Mouse (Mus musculus) heart, embryonic 10.5 days (tissue): ENCODE measurements around the gene Scnn1b. TPM values are rescaled to one million over a fixed set of nuclear protein-coding genes. Genes with fewer than 3 reads are reported as not detected.
A peak's percentile ranks its signal among the peaks of the same experiment; 100 is the strongest.

ENCODE experiments used
- DNase-seq: peaks from one replicate; pipeline ENCODE4 v3.0.0-alpha.2; 2017; ENCODE audit warnings: low spot score
- H3K27ac ChIP-seq: fragments of 300-500 bp; sonication (generic); 2 replicates; pipeline ENCODE4 v1.5.1; 2016; ENCODE audit warnings: mild to moderate bottlenecking
- H3K27me3 ChIP-seq: fragments of 300-500 bp; sonication (generic); 2 replicates; pipeline ENCODE4 v1.6.1; 2016; ENCODE audit warnings: mild to moderate bottlenecking; ENCODE audit not compliant: poor library complexity, insufficient read depth, severe bottlenecking
- H3K36me3 ChIP-seq: fragments of 300-500 bp; sonication (generic); 2 replicates; pipeline ENCODE4 v1.6.1; 2016; ENCODE audit warnings: mild to moderate bottlenecking, moderate library complexity
- H3K4me1 ChIP-seq: fragments of 300-500 bp; sonication (generic); 2 replicates; pipeline ENCODE4 v1.6.1; 2016; ENCODE audit warnings: mild to moderate bottlenecking
- H3K4me3 ChIP-seq: fragments of 300-500 bp; sonication (generic); 2 replicates; pipeline ENCODE4 v1.5.1; 2016; ENCODE audit warnings: mild to moderate bottlenecking, moderate library complexity
- H3K9me3 ChIP-seq: fragments of 300-500 bp; sonication (generic); 2 replicates; pipeline ENCODE4 v1.6.1; 2016; ENCODE audit warnings: mild to moderate bottlenecking, moderate library complexity
- WGBS: fragments of 180-500 bp; shearing (Covaris S2); methylation state at CpG from one replicate; pipeline ENCODE4 v1.1.7; 2016; 5-methylcytosine and 5-hydroxymethylcytosine counted together
- polyA plus RNA-seq: library from polyadenylated mRNA; unstranded; fragments of >200 nt; fragmentation: Nextera tagmentation; extraction: Ambion mirVana; gene quantifications from 2 replicates; pipeline ENCODE4 v1.2.1, GENCODE M21; 2016

Scnn1b gene
- polyA plus RNA-seq, 1 experiment from 2014 or later, result 0.30 TPM

DNA sequence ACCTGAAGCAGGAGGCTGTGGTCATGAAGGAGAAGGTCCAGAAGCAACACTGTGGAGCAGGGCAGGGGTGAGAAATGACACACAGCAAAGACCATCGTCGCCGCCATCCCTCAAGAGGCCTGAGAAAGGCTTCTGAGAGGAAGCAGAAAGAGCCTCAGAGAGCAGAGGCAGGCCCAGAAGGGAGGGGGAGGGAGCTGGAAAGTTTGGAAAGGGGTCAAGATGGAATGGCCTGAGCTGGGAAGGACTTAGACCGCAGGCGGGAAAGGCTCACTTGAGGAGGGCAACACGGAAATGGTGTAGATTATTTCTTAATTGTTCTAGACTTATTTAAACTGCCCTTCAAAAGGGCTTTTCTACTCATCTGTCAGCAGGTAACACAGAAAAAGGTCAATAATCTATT, 68.8 kb downstream of the Scnn1b start:
- Histone ChIP-seq H3K36me3 (peaks cover 27% of the 10 kb centered on the region), H3K9me3 (no peaks in the 10 kb centered on the region), H3K4me1 (peaks cover 46% of the 10 kb centered on the region), H3K27me3 (no peaks in the 10 kb centered on the region), H3K27ac (no peak overlapping the region; the same call in 1 of the 2 replicates), H3K4me3 (no peak overlapping the region)
- WGBS, result 65% methylated on average over 6 of the region's 6 CpGs
- no peak for DNase-seq

DNA sequence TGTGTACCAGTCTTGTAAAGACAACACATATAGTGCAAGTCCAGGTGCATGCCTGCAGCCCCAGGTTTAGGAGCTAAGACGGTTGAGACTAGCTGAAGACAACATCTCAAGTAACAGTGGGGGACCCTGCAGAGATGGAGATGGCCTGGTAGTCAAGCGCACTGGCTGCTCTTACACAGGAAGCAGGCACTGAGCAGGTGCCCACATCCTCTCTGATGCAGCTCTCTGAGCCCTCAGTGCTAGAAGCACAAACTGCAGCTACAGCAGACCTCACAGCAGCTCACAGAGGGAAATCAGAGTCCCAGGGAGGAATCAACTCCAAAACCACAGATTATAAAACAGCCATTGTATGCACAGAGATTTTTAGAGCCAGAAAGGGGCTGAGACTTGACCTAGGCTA, 69.5 kb downstream of the Scnn1b start:
- Histone ChIP-seq H3K9me3 (no peaks in the 10 kb centered on the region), H3K27me3 (no peaks in the 10 kb centered on the region), H3K4me3 (no peak overlapping the region), H3K27ac (no peak overlapping the region), H3K4me1 (peaks cover 53% of the 10 kb centered on the region), H3K36me3 (peaks cover 22% of the 10 kb centered on the region; the same call in 1 of the 2 replicates)
- 81% methylated on average over 2 of the region's 2 CpGs for WGBS
- DNase-seq, result no peak

DNA sequence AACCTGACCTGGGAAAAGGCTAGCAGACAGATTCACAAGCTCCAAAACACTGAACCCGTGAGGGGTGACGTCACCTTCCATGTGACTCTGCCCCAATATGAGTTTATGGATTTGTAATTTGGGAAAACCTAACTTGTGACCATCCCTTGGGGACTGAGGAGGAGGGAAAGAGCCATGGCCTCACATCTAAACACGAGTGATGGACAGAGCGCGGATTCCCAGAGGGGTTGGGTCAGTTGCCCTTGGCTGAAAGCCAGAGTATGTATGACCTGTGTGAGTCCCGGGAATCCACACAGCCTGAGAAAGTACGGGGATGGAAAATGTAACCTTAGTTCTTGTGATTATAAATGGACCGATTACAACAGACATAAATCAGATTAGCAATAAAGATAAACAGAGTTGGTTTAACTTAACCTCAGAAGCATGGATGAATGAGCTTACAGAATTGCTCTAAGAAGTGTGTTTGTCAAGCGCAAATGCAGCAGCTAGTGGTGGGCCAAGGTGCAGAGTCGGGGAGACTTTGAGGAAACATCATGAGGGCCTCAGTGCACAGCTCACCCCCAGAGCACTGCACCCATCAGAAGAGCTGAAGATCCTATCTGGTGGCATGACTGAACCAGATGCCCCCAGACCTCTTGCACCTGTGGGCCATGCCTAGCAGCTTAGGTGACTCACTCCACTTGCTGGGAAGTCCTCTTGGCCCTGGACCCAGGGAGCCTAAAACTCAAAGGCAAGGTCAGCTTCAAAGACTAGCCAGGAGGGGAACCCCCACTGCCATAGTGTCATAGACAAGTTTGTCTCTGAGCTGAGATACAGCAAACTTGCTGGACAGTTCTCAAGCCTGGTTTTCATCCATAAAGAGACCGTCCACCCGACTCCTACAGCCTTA, 71.3 kb downstream of the Scnn1b start:
- Histone ChIP-seq H3K4me1 (peaks cover 68% of the 10 kb centered on the region), H3K27ac (no peak overlapping the region), H3K4me3 (no peak overlapping the region), H3K36me3 (peaks cover 16% of the 10 kb centered on the region; the same call in 1 of the 2 replicates), H3K27me3 (no peaks in the 10 kb centered on the region), H3K9me3 (no peaks in the 10 kb centered on the region)
- WGBS, result 66% methylated on average over 12 of the region's 12 CpGs
- no peak for DNase-seq

DNA sequence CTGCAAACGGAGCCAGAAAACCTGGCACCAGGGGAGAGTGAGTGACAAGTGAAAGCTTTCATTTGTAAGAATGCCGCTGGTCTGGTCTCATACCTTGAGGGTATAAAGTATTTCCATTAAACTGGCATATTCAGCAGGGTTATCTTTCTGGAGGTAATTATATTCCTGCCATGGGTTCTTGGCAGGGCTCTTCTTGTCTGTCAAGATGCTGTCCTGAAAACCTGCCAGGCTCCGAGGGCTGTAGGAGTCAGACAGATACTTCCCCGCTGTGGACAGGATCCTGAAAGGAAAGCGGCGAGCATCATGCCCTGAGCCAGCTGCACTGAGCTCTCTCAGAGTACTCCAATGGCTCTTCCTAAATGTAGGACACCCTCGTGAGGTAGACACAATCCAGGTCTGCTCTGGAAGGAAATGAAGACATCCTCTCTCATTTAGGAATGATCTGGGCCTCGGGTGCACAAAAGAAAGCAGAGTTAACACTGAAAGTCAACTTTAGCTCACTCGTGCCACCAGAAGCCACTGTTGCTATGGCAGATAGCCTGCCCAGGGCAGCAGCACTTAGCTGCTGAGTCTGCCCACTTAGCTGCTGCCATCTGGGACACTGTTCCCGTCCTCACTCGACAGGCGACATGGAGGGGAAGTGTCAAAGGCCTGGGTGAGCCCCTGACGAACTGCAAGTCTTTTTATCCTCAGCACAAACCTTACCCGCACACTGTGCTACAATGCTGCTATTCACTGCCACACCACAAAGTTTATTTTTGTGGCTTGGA, 72.2 kb downstream of the Scnn1b start:
- Histone ChIP-seq H3K27ac (0 out of 2 replicates have a peak overlapping the region, but pooled peaks have one; percentile 36), H3K27me3 (no peaks in the 10 kb centered on the region), H3K4me3 (no peak overlapping the region), H3K9me3 (no peaks in the 10 kb centered on the region), H3K36me3 (peaks cover 13% of the 10 kb centered on the region; the same call in 1 of the 2 replicates), H3K4me1 (peaks cover 71% of the 10 kb centered on the region)
- 44% methylated on average over 14 of the region's 14 CpGs for WGBS
- no peak for DNase-seq

DNA sequence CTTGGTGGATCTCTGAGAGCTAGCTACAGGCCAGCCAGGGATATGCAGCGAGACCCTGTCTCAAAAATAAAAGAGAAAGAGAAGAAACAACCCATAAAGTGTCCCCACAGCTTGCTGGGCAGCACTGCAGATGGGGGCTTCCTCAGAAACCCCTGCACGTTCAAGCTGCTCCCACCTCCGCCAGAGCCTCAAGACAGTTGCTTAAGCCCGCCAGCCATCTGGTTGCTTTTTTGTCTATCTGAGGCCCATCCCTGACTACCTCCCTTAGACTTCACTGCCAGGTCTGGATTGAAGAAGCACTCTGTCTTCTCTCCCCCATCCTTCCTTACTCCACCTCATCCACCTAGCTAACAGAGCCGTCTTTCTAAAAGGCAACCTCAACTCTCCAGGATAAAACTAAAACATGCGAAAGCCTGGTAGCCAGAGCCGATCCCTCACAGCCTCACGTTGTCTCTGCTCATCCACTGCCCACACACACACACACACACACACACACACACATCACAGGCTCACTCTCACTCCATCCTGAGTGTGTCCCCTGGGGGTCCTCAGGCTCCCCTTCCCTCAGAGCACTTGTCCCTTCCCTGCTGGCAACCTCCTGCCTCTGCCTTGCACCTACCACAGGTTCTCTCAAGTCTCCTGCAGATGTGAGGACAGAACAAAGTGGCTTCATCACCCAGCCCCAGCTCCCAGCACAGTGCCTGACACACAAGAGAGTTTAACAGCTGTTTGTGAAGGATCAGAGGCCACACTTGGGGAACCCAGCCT, 73.5 kb downstream of the Scnn1b start:
- Histone ChIP-seq H3K27ac (0 out of 2 replicates have a peak overlapping the region, but pooled peaks have one; percentile 17), H3K4me3 (no peak overlapping the region), H3K36me3 (peaks cover 10% of the 10 kb centered on the region; the same call in 1 of the 2 replicates), H3K4me1 (peaks cover 74% of the 10 kb centered on the region), H3K9me3 (no peaks in the 10 kb centered on the region), H3K27me3 (no peaks in the 10 kb centered on the region)
- 79% methylated on average over 8 of the region's 8 CpGs for WGBS
- DNase-seq, result no peak

DNA sequence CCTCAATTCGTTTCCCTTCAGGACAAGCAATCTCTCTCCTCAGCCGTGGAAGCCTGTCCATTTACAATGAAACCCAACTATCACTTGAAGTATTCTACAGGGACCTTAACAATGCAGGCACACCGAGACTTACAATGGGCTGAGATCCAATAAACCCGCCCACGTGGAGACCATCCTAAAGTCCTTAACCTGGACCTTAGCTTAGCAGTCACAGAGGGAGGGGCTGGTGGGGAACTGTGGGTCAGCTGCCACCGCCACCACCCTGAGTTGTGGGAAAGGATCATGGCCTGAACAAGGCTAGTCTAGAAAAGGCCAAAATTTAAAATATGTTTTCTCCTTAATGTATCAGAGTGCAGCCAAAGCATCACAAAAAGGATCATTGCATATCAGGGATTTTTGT, 74.4 kb downstream of the Scnn1b start:
- WGBS, result 65% methylated on average over 6 of the region's 6 CpGs
- Histone ChIP-seq H3K9me3 (no peaks in the 10 kb centered on the region), H3K27me3 (no peaks in the 10 kb centered on the region), H3K27ac (no peak overlapping the region), H3K36me3 (peaks cover 15% of the 10 kb centered on the region; the same call in 1 of the 2 replicates), H3K4me3 (no peak overlapping the region), H3K4me1 (peaks cover 70% of the 10 kb centered on the region)
- DNase-seq, result no peak

DNA sequence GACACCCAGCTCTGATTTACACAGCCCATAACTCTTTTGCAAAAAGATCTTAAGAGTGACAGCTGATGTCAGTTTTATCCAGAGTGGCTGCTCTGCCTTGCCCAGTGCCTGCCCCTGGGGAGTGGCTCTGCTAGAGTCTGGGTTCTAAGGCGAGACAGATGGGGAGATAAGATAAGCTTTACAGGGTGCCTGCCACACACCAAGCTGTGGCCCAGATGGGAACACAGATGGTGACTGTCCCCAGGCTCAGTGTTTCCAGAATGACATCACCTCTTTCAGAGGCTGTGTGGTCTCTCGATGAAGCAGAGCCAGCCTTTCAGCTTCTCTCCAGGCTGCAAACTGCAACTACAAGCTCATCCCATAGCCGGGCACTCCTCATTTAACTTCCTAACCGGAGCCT, 74.9 kb downstream of the Scnn1b start:
- H3K9me3 ChIP-seq, result no peaks in the 10 kb centered on the region
- H3K27ac ChIP-seq, result no peak overlapping the region
- H3K36me3 ChIP-seq, result peaks cover 15% of the 10 kb centered on the region; the same call in 1 of the 2 replicates
- no peak for DNase-seq
- no peaks in the 10 kb centered on the region for H3K27me3 ChIP-seq
- WGBS, result 26% methylated on average over 4 of the region's 4 CpGs
- H3K4me1 ChIP-seq, result peaks cover 70% of the 10 kb centered on the region
- H3K4me3 ChIP-seq, result no peak overlapping the region

DNA sequence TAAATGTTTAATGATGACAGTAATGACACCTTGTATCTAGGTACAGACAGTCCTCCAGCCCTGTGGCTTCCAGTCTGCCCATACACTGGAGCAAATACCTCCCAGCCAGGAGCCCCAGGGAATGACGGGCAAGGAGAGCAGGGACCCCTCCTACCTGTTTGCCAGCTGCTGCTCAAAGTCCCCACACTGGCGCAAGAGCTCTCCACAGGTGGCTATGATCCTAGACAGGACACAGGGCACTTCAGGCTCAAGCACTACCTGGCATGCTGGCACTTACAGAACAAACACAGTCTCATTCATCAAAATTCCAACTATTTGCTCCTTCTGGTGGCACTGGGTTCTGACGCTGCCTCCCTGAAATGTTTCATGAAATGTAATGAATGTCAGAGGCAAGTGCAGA, 76.2 kb downstream of the Scnn1b start:
- no peak for DNase-seq
- H3K9me3 ChIP-seq, result no peaks in the 10 kb centered on the region
- H3K4me3 ChIP-seq, result no peak overlapping the region
- 60% methylated on average over 3 of the region's 3 CpGs for WGBS
- no peak overlapping the region for H3K27ac ChIP-seq
- peaks cover 7% of the 10 kb centered on the region; the same call in 1 of the 2 replicates for H3K36me3 ChIP-seq
- H3K27me3 ChIP-seq, result no peaks in the 10 kb centered on the region
- H3K4me1 ChIP-seq, result peaks cover 63% of the 10 kb centered on the region

DNA sequence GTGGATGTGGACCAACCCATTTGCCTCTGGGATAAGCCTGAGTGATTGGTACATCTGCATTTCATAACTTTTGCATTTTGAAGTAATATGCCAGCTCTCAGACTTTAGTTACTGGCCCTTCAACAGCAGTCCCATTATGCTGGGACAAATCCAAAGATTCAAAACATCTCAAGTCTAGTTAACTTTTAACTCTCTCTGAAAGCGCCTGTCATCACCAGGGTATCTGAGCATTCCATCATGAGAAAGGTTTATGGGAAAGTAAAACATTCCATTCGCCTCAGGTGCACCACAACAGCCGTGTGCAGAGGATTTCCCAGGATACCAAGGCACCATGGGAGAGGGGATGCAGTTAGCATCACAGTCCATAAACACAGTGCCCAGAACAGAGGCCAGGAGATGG, 76.8 kb downstream of the Scnn1b start:
- DNase-seq, result no peak
- no peaks in the 10 kb centered on the region for H3K9me3 ChIP-seq
- 81% methylated on average over 3 of the region's 3 CpGs for WGBS
- no peak overlapping the region for H3K4me3 ChIP-seq
- no peak overlapping the region for H3K27ac ChIP-seq
- H3K4me1 ChIP-seq, result peaks cover 57% of the 10 kb centered on the region
- peaks cover 7% of the 10 kb centered on the region; the same call in 1 of the 2 replicates for H3K36me3 ChIP-seq
- H3K27me3 ChIP-seq, result no peaks in the 10 kb centered on the region

DNA sequence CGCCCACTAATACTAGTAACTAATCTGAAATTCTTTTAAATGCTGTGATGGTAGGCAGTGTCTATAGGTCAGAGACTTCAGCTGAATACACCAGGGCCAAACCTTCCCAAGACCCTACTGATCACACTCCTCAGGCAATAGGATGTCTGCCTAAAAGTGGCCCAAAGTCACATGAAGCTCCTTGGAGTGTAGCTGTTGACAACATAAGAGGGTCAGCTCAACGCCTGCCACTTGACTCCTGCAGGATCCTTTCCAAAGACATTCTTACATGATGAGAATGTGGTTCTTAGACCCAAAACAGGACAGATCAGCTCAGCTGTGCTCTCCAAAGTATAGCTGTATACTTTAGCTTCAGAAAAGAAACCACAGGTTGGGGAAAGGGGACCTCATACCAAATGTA, 77.5 kb downstream of the Scnn1b start:
- no peak overlapping the region for H3K4me3 ChIP-seq
- H3K36me3 ChIP-seq, result peaks cover 7% of the 10 kb centered on the region; the same call in 1 of the 2 replicates
- WGBS, result 68% methylated on average over 2 of the region's 2 CpGs
- no peak overlapping the region for H3K27ac ChIP-seq
- no peak for DNase-seq
- H3K9me3 ChIP-seq, result no peaks in the 10 kb centered on the region
- peaks cover 49% of the 10 kb centered on the region for H3K4me1 ChIP-seq
- H3K27me3 ChIP-seq, result no peaks in the 10 kb centered on the region

DNA sequence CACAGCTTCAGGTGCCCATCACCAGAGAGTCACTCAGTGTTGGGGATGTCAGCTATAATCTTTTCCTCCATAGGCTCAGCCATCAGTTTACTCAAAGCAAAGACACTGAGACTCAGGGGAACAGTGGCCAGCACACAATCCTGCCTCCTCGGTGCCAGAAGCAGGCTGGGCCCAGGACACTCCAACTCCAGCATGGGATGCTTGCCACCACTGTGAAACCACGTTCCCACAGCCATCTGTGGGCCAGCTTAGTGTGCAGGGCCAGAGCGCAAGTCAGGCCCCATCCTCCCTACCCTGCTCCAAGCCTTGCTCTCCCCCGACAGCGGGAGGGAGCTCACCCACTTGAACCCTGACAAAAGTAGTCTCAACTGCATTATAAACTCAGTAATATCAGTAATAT, 81.4 kb downstream of the Scnn1b start:
- H3K4me3 ChIP-seq, result no peak overlapping the region

DNA sequence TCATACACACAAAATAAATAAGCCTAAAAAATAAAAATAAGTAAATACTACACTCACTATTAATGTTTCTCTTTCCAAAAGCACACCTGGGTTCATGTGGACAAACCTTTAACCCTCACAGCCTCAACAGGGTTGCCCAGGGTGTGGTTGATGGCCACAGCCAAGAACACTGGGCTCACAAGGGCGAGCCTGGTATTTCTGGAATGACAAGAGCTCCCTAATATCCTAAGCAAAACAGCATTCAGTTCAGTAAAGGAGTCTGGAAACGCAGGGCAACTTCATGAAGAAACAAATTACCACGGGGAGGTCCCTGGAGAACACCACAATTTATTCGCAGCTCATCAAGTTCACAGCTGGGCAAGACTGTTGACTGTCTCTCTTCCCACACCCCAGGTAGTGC, 82.7 kb downstream of the Scnn1b start:
- no peak overlapping the region for H3K4me3 ChIP-seq
- WGBS, result 56% methylated on average over 4 of the region's 4 CpGs
- H3K9me3 ChIP-seq, result no peaks in the 10 kb centered on the region
- DNase-seq, result no peak
- peaks cover 19% of the 10 kb centered on the region for H3K4me1 ChIP-seq
- no peak overlapping the region for H3K27ac ChIP-seq
- H3K27me3 ChIP-seq, result no peaks in the 10 kb centered on the region
- H3K36me3 ChIP-seq, result peaks cover 18% of the 10 kb centered on the region

More for the DNA sequence above, 81.4 kb downstream of the Scnn1b start:
- H3K36me3 ChIP-seq, result peaks cover 18% of the 10 kb centered on the region
- H3K4me1 ChIP-seq, result peaks cover 27% of the 10 kb centered on the region
- no peaks in the 10 kb centered on the region for H3K9me3 ChIP-seq
- H3K27ac ChIP-seq, result no peak overlapping the region
- no peaks in the 10 kb centered on the region for H3K27me3 ChIP-seq
- DNase-seq, result no peak
- 80% methylated on average over 5 of the region's 5 CpGs for WGBS
